Mouse (Mus musculus): ENCODE data around the gene Tm2d1.

GRCm38 (mm10) chr4:98317149-98317548 is 66.0 kb downstream of the Tm2d1 start:
- TF ChIP-seq POLR2A (IDR thresholded peaks at IDR 0.05; ENCODE audit: borderline replicate concordance, extremely low read depth, insufficient read depth, insufficient read length, poor library complexity, severe bottlenecking) = no peak
- TF ChIP-seq CTCF (IDR thresholded peaks at IDR 0.05; ENCODE audit: borderline replicate concordance, extremely low read depth, insufficient read depth, insufficient read length) = no peak

Data from brain, embryonic 14.5 days (tissue).